Mouse (Mus musculus) kidney, adult 2 months (tissue): ENCODE measurements at regions not wholly inside any gene's neighbourhood (a gene's known extent, or its start where the extent isn't known, plus 50 kb on each side); places are given as distances from the start of the nearest gene placed in this dataset.

Source experiments
- DNase-seq: peaks from one replicate; pipeline ENCODE4 v3.0.0; 2021
- H3K27ac ChIP-seq: fragments of 200-500 bp; 2 replicates; pipeline ENCODE4 v1.5.1; 2012; ENCODE audit warnings: low read depth, low read length, control low read depth, inconsistent platforms; ENCODE audit not compliant: insufficient read depth
- H3K27me3 ChIP-seq: fragments of 200-500 bp; replicated peaks from 2 replicates; pipeline ENCODE4 v1.6.1; 2012; ENCODE audit warnings: mild to moderate bottlenecking, moderate library complexity, low read length, inconsistent platforms; ENCODE audit not compliant: control insufficient read depth, insufficient read depth
- H3K36me3 ChIP-seq: fragments of 200-500 bp; 2 replicates; pipeline ENCODE4 v1.6.1; 2012; ENCODE audit warnings: mild to moderate bottlenecking, moderate library complexity, low read length, inconsistent platforms; ENCODE audit not compliant: control insufficient read depth, insufficient read depth
- H3K4me1 ChIP-seq: fragments of 200-500 bp; 2 replicates; pipeline ENCODE4 v1.6.1; 2011; ENCODE audit warnings: low read length; ENCODE audit not compliant: control insufficient read depth, insufficient read depth
- H3K4me3 ChIP-seq: fragments of 200-500 bp; 2 replicates; pipeline ENCODE4 v1.5.1; 2011; ENCODE audit warnings: mild to moderate bottlenecking, low read depth, low read length, control low read depth; ENCODE audit not compliant: insufficient read depth
- CTCF ChIP-seq: fragments of 200-500 bp; conservative IDR thresholded peaks from 2 replicates; pipeline ENCODE4 v1.5.1; 2011; ENCODE audit warnings: low read depth, mild to moderate bottlenecking, control low read depth, low read length, moderate library complexity, mixed read lengths; ENCODE audit not compliant: insufficient read depth, insufficient read length
- POLR2A ChIP-seq: fragments of 200-500 bp; IDR thresholded peaks from one replicate; pipeline ENCODE4 v1.6.1; 2011; ENCODE audit warnings: low read depth, low read length, control low read depth
- WGBS: fragments of 180-500 bp; shearing (Covaris S2); methylation state at CpG from one replicate; pipeline ENCODE4 v1.1.7; 2018; 5-methylcytosine and 5-hydroxymethylcytosine counted together

GRCm38 (mm10) chr10:66719796-66720195 lies 376.1 kb upstream of the Jmjd1c start:
- Histone ChIP-seq H3K27me3 (no peaks in the 10 kb centered on the region), H3K36me3 (no peaks in the 10 kb centered on the region), H3K4me3 (no peak overlapping the region), H3K4me1 (no peaks in the 10 kb centered on the region), H3K27ac (no peak overlapping the region)
- DNase-seq: no peak
- TF ChIP-seq CTCF (no peak), POLR2A (no peak)
- WGBS: 92% methylated on average over 11 of the region's 11 CpGs

GRCm38 (mm10) chr10:66733631-66734030 lies 362.3 kb upstream of the Jmjd1c start:
- no peak overlapping the region for H3K4me3 ChIP-seq
- H3K27me3 ChIP-seq: no peaks in the 10 kb centered on the region; the same call in 1 of the 2 replicates
- H3K4me1 ChIP-seq: no peaks in the 10 kb centered on the region
- no peak overlapping the region for H3K27ac ChIP-seq
- no peak for DNase-seq
- no peak for TF ChIP-seq POLR2A
- 85% methylated on average over 5 of the region's 5 CpGs for WGBS
- H3K36me3 ChIP-seq: no peaks in the 10 kb centered on the region

- Histone ChIP-seq H3K4me3 (no peak overlapping the region), H3K27ac (no peak overlapping the region), H3K27me3 (no peaks in the 10 kb centered on the region), H3K36me3 (no peaks in the 10 kb centered on the region), H3K4me1 (no peaks in the 10 kb centered on the region)
- TF ChIP-seq POLR2A (no peak), CTCF (no peak)
- DNase-seq: peak; percentile 5
- 62% methylated on average over 5 of the region's 5 CpGs for WGBS
These were observed 361.1 kb upstream of the Jmjd1c start for GRCm38 (mm10) chr10:66734853-66735252.

DNA sequence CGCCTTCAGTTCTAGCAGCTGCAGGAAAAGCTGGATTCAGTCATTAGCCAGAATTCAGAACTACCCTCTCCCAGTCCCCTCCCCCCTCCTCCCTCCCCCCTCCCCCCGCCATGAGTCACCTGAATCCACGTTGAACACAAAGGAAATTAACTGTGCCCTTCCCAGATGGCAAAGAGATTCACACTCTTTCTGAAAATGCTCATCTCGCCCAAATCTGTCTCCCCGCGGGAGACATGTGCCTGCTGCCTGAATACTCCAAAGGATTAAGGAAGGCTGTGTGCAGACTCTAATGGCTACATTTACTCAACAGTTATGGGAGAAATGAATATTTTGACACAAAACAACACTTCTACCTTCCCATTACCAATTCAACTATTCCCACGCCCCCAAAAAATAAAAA lies 356.9 kb upstream of the Jmjd1c start:
- 67% methylated on average over 7 of the region's 7 CpGs for WGBS
- TF ChIP-seq CTCF (no peak), POLR2A (no peak)
- Histone ChIP-seq H3K27me3 (no peaks in the 10 kb centered on the region), H3K4me1 (no peaks in the 10 kb centered on the region), H3K4me3 (no peak overlapping the region), H3K27ac (no peak overlapping the region), H3K36me3 (no peaks in the 10 kb centered on the region)
- DNase-seq: no peak

DNA sequence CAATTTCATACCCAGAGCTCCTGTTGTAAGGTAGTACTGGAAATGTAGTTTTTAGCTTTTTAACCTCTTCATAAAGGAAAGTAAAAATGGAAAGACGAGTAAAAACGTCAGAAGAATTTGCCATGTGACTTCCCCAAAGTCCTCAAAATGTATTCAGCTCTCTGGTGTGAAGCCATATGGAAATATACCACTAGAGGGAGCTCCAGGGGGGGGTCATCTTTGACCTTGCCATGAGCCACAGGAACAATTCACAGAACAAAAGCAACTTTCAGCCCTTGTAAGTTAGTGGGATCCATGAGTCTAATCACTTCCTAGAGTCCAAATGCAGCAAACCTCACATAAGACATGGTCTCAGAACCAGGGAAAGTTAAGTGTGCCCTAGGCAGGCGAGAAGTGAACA lies 354.1 kb upstream of the Jmjd1c start:
- no peaks in the 10 kb centered on the region for H3K27me3 ChIP-seq
- TF ChIP-seq CTCF: peak; percentile 20; the same call in 1 of the 2 replicates
- TF ChIP-seq POLR2A: no peak
- H3K4me1 ChIP-seq: no peaks in the 10 kb centered on the region
- DNase-seq: peak; percentile 17
- no peaks in the 10 kb centered on the region for H3K36me3 ChIP-seq
- H3K27ac ChIP-seq: no peak overlapping the region
- 61% methylated on average over 3 of the region's 3 CpGs for WGBS
- H3K4me3 ChIP-seq: no peak overlapping the region

GRCm38 (mm10) chr10:66743254-66743653 lies 352.7 kb upstream of the Jmjd1c start:
- no peaks in the 10 kb centered on the region for H3K4me1 ChIP-seq
- peak; percentile 24 for DNase-seq
- H3K36me3 ChIP-seq: no peaks in the 10 kb centered on the region
- TF ChIP-seq POLR2A: no peak
- TF ChIP-seq CTCF: no peak
- 72% methylated on average over 6 of the region's 6 CpGs for WGBS
- H3K4me3 ChIP-seq: no peak overlapping the region
- no peaks in the 10 kb centered on the region for H3K27me3 ChIP-seq
- no peak overlapping the region for H3K27ac ChIP-seq

DNA sequence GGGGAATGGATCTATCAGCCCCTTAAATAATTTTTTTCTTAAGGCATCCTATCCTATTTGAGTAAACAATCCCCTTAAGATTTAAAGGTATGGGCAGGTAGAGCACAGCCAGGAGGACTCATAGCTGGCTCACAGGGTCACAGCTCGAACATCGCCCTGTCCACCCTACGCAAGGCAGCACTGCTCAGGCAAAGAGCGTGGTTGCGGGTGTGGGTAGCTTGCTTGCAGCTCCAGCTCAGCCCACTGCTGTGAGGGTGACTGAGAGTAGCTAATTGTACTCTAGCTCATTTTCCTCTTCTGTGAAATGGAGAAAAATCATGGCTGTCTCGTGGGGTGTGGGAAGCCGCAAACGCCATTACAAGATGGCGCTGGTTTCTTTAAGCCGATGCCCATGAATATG lies 350.1 kb upstream of the Jmjd1c start:
- H3K4me3 ChIP-seq: no peak overlapping the region
- no peak overlapping the region for H3K27ac ChIP-seq
- H3K36me3 ChIP-seq: no peaks in the 10 kb centered on the region
- H3K27me3 ChIP-seq: no peaks in the 10 kb centered on the region
- no peaks in the 10 kb centered on the region for H3K4me1 ChIP-seq
- DNase-seq: no peak
- TF ChIP-seq POLR2A: no peak
- no peak for TF ChIP-seq CTCF
- WGBS: 97% methylated on average over 10 of the region's 10 CpGs
